Mouse (Mus musculus) G1E (cell line): ENCODE measurements around the gene Gm11077. TPM values are rescaled to one million over a fixed set of nuclear protein-coding genes. Genes with fewer than 3 reads are reported as not detected.

ENCODE experiments used
- ATAC-seq: 2 replicates; pipeline ENCODE4 v1.8.0; 2016; ENCODE audit warnings: mild to moderate bottlenecking; ENCODE audit not compliant: insufficient number of reproducible peaks, poor library complexity, low FRiP score, severe bottlenecking; ENCODE audit errors: extremely low read depth
- DNase-seq: peaks from one replicate; pipeline ENCODE4 v3.0.0; 2012; ENCODE audit warnings: low spot score
- H3K27me3 ChIP-seq: 2 replicates; pipeline ENCODE4 v1.6.1; 2012; ENCODE audit warnings: mild to moderate bottlenecking, low read length, inconsistent platforms; ENCODE audit not compliant: insufficient read depth
- H3K36me3 ChIP-seq: replicated peaks from 2 replicates; pipeline ENCODE3; 2012; ENCODE audit warnings: mild to moderate bottlenecking, inconsistent platforms
- H3K4me1 ChIP-seq: 2 replicates; pipeline ENCODE4 v1.6.1; 2012; ENCODE audit warnings: low read depth, low read length, inconsistent platforms, mixed read lengths; ENCODE audit not compliant: insufficient read depth
- H3K4me3 ChIP-seq: 2 replicates; pipeline ENCODE4 v1.5.1; 2012; ENCODE audit warnings: low read depth, mild to moderate bottlenecking, inconsistent platforms, low read length, moderate library complexity, mixed read lengths
- H3K9me3 ChIP-seq: replicated peaks from 2 replicates; pipeline ENCODE4 v1.6.1; 2012; ENCODE audit warnings: inconsistent platforms
- CTCF ChIP-seq: IDR thresholded peaks from 2 replicates; pipeline ENCODE4 v1.5.1; 2012; ENCODE audit warnings: low read depth, low read length, inconsistent platforms, mixed read lengths
- GATA1 ChIP-seq: IDR thresholded peaks from 2 replicates; pipeline ENCODE4 v1.6.1; 2012; ENCODE audit warnings: borderline replicate concordance, low read length, inconsistent platforms, mixed read lengths
- GATA2 ChIP-seq: IDR thresholded peaks from 2 replicates; pipeline ENCODE4 v1.6.1; 2012; ENCODE audit warnings: low read depth, low read length, inconsistent platforms, borderline replicate concordance
- POLR2AphosphoS5 ChIP-seq: IDR thresholded peaks from 2 replicates; pipeline ENCODE4 v1.6.1; 2012; ENCODE audit warnings: low read depth, low read length, inconsistent platforms; ENCODE audit not compliant: insufficient replicate concordance
- TAL1 ChIP-seq: conservative IDR thresholded peaks from 2 replicates; pipeline ENCODE4 v1.6.1; 2012; ENCODE audit warnings: low read depth, low read length, inconsistent platforms, mixed read lengths
- polyA plus RNA-seq: library from polyadenylated mRNA; stranded (reverse); fragments of >175 nt; gene quantifications from 2 replicates; pipeline ENCODE4 v1.2.3, GENCODE M21; 2012
- total RNA-seq, 2 experiments: library from RNA; stranded (forward) in 1 of 2; stranded (reverse) in 1 of 2; fragments of 200-1000 nt in 1 of 2; fragments of >200 nt in 1 of 2; fragmentation: Nextera tagmentation in 1 of 2; gene quantifications; 2 replicates each; pipeline ENCODE4 v1.2.3; 2014 to 2017

The Gm11077 gene
- total and polyA plus RNA-seq, 3 experiments: not detected

- DNase-seq (no peak), ATAC-seq (no peak)
- Histone ChIP-seq H3K36me3 (no peaks in the 10 kb centered on the region), H3K9me3 (peaks cover 62% of the 10 kb centered on the region), H3K27me3 (no peaks in the 10 kb centered on the region), H3K4me1 (no peaks in the 10 kb centered on the region), H3K4me3 (no peak overlapping the region)
- TF ChIP-seq GATA1 (no peak), POLR2AphosphoS5 (no peak), CTCF (no peak), GATA2 (no peak), TAL1 (no peak)
These were observed 32.7 kb upstream of the Gm11077 start for GRCm38 (mm10) chr6:140696192-140696879.

- TF ChIP-seq CTCF: no peak
- no peak for TF ChIP-seq TAL1
- TF ChIP-seq POLR2AphosphoS5: no peak
- TF ChIP-seq GATA1: no peak
- TF ChIP-seq GATA2: no peak
- DNase-seq: no peak
These were observed 31.1 kb upstream of the Gm11077 start for GRCm38 (mm10) chr6:140697994-140698393.

GRCm38 (mm10) chr6:140698596-140698995, 30.5 kb upstream of the Gm11077 start:
- Histone ChIP-seq H3K27me3 (no peaks in the 10 kb centered on the region), H3K9me3 (peaks cover 66% of the 10 kb centered on the region), H3K4me1 (no peaks in the 10 kb centered on the region), H3K36me3 (no peaks in the 10 kb centered on the region), H3K4me3 (no peak overlapping the region)
- ATAC-seq (no peak), DNase-seq (no peak)
- TF ChIP-seq GATA2: no peak
- TF ChIP-seq TAL1: no peak
- no peak for TF ChIP-seq POLR2AphosphoS5
- no peak for TF ChIP-seq GATA1
- TF ChIP-seq CTCF: no peak

More at GRCm38 (mm10) chr6:140697994-140698393, 31.1 kb upstream of the Gm11077 start:
- Histone ChIP-seq H3K4me3 (no peak overlapping the region), H3K36me3 (no peaks in the 10 kb centered on the region), H3K9me3 (peaks cover 64% of the 10 kb centered on the region), H3K4me1 (no peaks in the 10 kb centered on the region), H3K27me3 (no peaks in the 10 kb centered on the region)
- no peak for ATAC-seq

GRCm38 (mm10) chr6:140701259-140701658, 27.8 kb upstream of the Gm11077 start:
- Histone ChIP-seq H3K9me3 (peaks cover 68% of the 10 kb centered on the region), H3K4me1 (no peaks in the 10 kb centered on the region), H3K4me3 (no peak overlapping the region), H3K36me3 (no peaks in the 10 kb centered on the region), H3K27me3 (no peaks in the 10 kb centered on the region)
- no peak for TF ChIP-seq TAL1
- no peak for TF ChIP-seq POLR2AphosphoS5
- TF ChIP-seq GATA1: no peak
- no peak for TF ChIP-seq GATA2
- no peak for TF ChIP-seq CTCF
- no peak for DNase-seq
- ATAC-seq: no peak

- Histone ChIP-seq H3K4me1 (no peaks in the 10 kb centered on the region), H3K4me3 (no peak overlapping the region), H3K9me3 (peaks cover 73% of the 10 kb centered on the region), H3K36me3 (no peaks in the 10 kb centered on the region), H3K27me3 (no peaks in the 10 kb centered on the region)
- DNase-seq (no peak), ATAC-seq (no peak)
- no peak for TF ChIP-seq POLR2AphosphoS5
- no peak for TF ChIP-seq GATA2
- TF ChIP-seq GATA1: no peak
- no peak for TF ChIP-seq TAL1
- TF ChIP-seq CTCF: no peak
These were observed 24.0 kb upstream of the Gm11077 start for GRCm38 (mm10) chr6:140705132-140705531.

- Histone ChIP-seq H3K9me3 (peaks cover 64% of the 10 kb centered on the region), H3K36me3 (no peaks in the 10 kb centered on the region), H3K4me1 (no peaks in the 10 kb centered on the region), H3K4me3 (no peak overlapping the region), H3K27me3 (no peaks in the 10 kb centered on the region)
- ATAC-seq (no peak), DNase-seq (no peak)
- TF ChIP-seq GATA2 (no peak), GATA1 (no peak), CTCF (no peak), TAL1 (no peak), POLR2AphosphoS5 (no peak)
These were observed 23.0 kb upstream of the Gm11077 start for GRCm38 (mm10) chr6:140706056-140706455.
